Mouse (Mus musculus) liver, adult 2 months (tissue): ENCODE measurements at regions not wholly inside any gene's neighbourhood (a gene's known extent, or its start where the extent isn't known, plus 50 kb on each side); places are given as distances from the start of the nearest gene placed in this dataset.

Experiments
- CTCF ChIP-seq: fragments of 200-500 bp; IDR thresholded peaks from 2 replicates; pipeline ENCODE4 v1.5.1; 2011; ENCODE audit warnings: low read depth, low read length, control low read depth
- POLR2A ChIP-seq: fragments of 200-500 bp; IDR thresholded peaks from 2 replicates; pipeline ENCODE4 v1.6.1; 2011; ENCODE audit warnings: low read length, control low read depth; ENCODE audit not compliant: insufficient read depth; ENCODE audit errors: extremely low read depth

- TF ChIP-seq CTCF (no peak), POLR2A (no peak)
These were observed 1284.7 kb upstream of the Gm7489 start for GRCm38 (mm10) chr15:52599957-52600356.
